Mouse (Mus musculus) CH12.LX (cell line): ENCODE results near the gene M6pr. TPM values are rescaled to one million over a fixed set of nuclear protein-coding genes. Genes with fewer than 3 reads are reported as not detected.
"Not testable (repeated sequence)": the region's sequence is repeated elsewhere in the genome, so short reads cannot be mapped to it uniquely, and the experiment has no call there.

ENCODE experiments used
- DNase-seq: peaks from one replicate; pipeline ENCODE4 v3.0.0-alpha.2; 2013; ENCODE audit errors: extremely low read depth
- H3K27ac ChIP-seq: 2 replicates; pipeline ENCODE4 v1.5.1; 2012; ENCODE audit warnings: low read depth, mild to moderate bottlenecking, control low read depth, moderate library complexity; ENCODE audit not compliant: insufficient read depth
- H3K27me3 ChIP-seq: replicated peaks from 2 replicates; pipeline ENCODE3; 2012; ENCODE audit warnings: inconsistent platforms
- H3K36me3 ChIP-seq, 2 experiments: replicated peaks in 1 of 2; 2 replicates each; pipeline versions ENCODE3 to v1.6.1; 2012; ENCODE audit warnings: inconsistent platforms in 1 of 2, low read length in 1 of 2, mild to moderate bottlenecking in 1 of 2, mixed read lengths in 1 of 2, moderate library complexity in 1 of 2; ENCODE audit not compliant: control insufficient read depth in 1 of 2, insufficient read depth in 1 of 2
- H3K4me1 ChIP-seq, 2 experiments: 2 replicates each; pipeline ENCODE4 v1.6.1; 2012; ENCODE audit warnings: inconsistent platforms in 1 of 2, moderate library complexity in 1 of 2; ENCODE audit not compliant: insufficient read depth in 2 of 2, control insufficient read depth in 1 of 2
- H3K4me2 ChIP-seq: 2 replicates; pipeline ENCODE4 v1.6.1; 2012; ENCODE audit warnings: low read depth, mild to moderate bottlenecking, control low read depth; ENCODE audit not compliant: poor library complexity, insufficient read depth, severe bottlenecking
- H3K4me3 ChIP-seq, 3 experiments: fragments of 150-350 bp in 1 of 3; sonication (generic) in 1 of 3; replicated peaks in 1 of 3; 2 replicates each; pipeline versions ENCODE3 to v1.5.1; 2011 to 2012; ENCODE audit warnings: low read depth in 2 of 3, low read length in 2 of 3, mild to moderate bottlenecking in 2 of 3, moderate library complexity in 2 of 3, control low read depth in 1 of 3, improper control_type of control experiment in 1 of 3, inconsistent platforms in 1 of 3, mixed read lengths in 1 of 3; ENCODE audit not compliant: poor library complexity in 1 of 3
- H3K79me2 ChIP-seq: replicated peaks from 2 replicates; pipeline ENCODE4 v1.6.1; 2012; ENCODE audit warnings: mild to moderate bottlenecking, moderate library complexity; ENCODE audit not compliant: control insufficient read depth, poor library complexity, insufficient read depth, severe bottlenecking; ENCODE audit errors: extremely low read depth
- H3K9ac ChIP-seq: 2 replicates; pipeline ENCODE4 v1.6.1; 2012; ENCODE audit warnings: low read depth, mild to moderate bottlenecking, control low read depth, moderate library complexity; ENCODE audit not compliant: insufficient read depth
- H3K9me3 ChIP-seq: replicated peaks from 2 replicates; pipeline ENCODE3; 2012; ENCODE audit warnings: low read length, inconsistent platforms, mixed read lengths
- BHLHE40 ChIP-seq: IDR thresholded peaks from 2 replicates; pipeline ENCODE4 v1.6.1; 2011; ENCODE audit warnings: mild to moderate bottlenecking, low read depth, low read length, improper control_type of control experiment
- CHD1 ChIP-seq: IDR thresholded peaks from 2 replicates; pipeline ENCODE4 v1.6.1; 2012; ENCODE audit warnings: low read depth, low read length, improper control_type of control experiment, inconsistent platforms
- CTCF ChIP-seq, 2 experiments: IDR thresholded peaks in 1 of 2; conservative IDR thresholded peaks in 1 of 2; 2 replicates each; pipeline ENCODE4 v1.5.1; 2011 to 2012; ENCODE audit warnings: low read depth in 2 of 2, low read length in 2 of 2, improper control_type of control experiment in 1 of 2, inconsistent platforms in 1 of 2, mild to moderate bottlenecking in 1 of 2, moderate library complexity in 1 of 2
- EP300 ChIP-seq: IDR thresholded peaks from 2 replicates; pipeline ENCODE4 v1.6.1; 2011; ENCODE audit warnings: low read length, improper control_type of control experiment
- GABPA ChIP-seq: IDR thresholded peaks from 2 replicates; pipeline ENCODE4 v1.6.1; 2012; ENCODE audit warnings: low read depth, low read length, improper control_type of control experiment, inconsistent platforms; ENCODE audit not compliant: insufficient replicate concordance
- HCFC1 ChIP-seq: IDR thresholded peaks from 2 replicates; pipeline ENCODE4 v1.6.1; 2012; ENCODE audit warnings: low read depth, mild to moderate bottlenecking, inconsistent platforms, low read length, improper control_type of control experiment
- IRF4 ChIP-seq: IDR thresholded peaks from 2 replicates; pipeline ENCODE4 v1.6.1; 2014; ENCODE audit warnings: low read depth, mild to moderate bottlenecking, inconsistent platforms, low read length, improper control_type of control experiment
- JUN ChIP-seq: IDR thresholded peaks from 2 replicates; pipeline ENCODE4 v1.6.1; 2011; ENCODE audit warnings: low read depth, mild to moderate bottlenecking, low read length, improper control_type of control experiment, moderate library complexity; ENCODE audit not compliant: insufficient read depth
- JUND ChIP-seq: conservative IDR thresholded peaks from 2 replicates; pipeline ENCODE4 v1.6.1; 2011; ENCODE audit warnings: low read depth, low read length, improper control_type of control experiment
- MAX ChIP-seq: IDR thresholded peaks from 2 replicates; pipeline ENCODE4 v1.6.1; 2011; ENCODE audit warnings: low read length, improper control_type of control experiment
- MEF2A ChIP-seq: IDR thresholded peaks from 2 replicates; pipeline ENCODE4 v1.6.1; 2014; ENCODE audit warnings: low read depth, mild to moderate bottlenecking, inconsistent platforms, low read length, improper control_type of control experiment, borderline replicate concordance
- MXI1 ChIP-seq: IDR thresholded peaks from 2 replicates; pipeline ENCODE4 v1.6.1; 2011; ENCODE audit warnings: mild to moderate bottlenecking, low read depth, low read length, improper control_type of control experiment
- MYC ChIP-seq: IDR thresholded peaks from 2 replicates; pipeline ENCODE4 v1.6.1; 2011; ENCODE audit warnings: low read depth, mild to moderate bottlenecking, improper control_type of control experiment, low read length
- NRF1 ChIP-seq: IDR thresholded peaks from 2 replicates; pipeline ENCODE4 v1.6.1; 2014; ENCODE audit warnings: low read depth, mild to moderate bottlenecking, inconsistent platforms, low read length, improper control_type of control experiment, moderate library complexity
- POLR2A ChIP-seq: IDR thresholded peaks from 2 replicates; pipeline ENCODE4 v1.6.1; 2011; ENCODE audit warnings: low read depth, mild to moderate bottlenecking, improper control_type of control experiment, low read length
- POLR2AphosphoS2 ChIP-seq: IDR thresholded peaks from 2 replicates; pipeline ENCODE4 v1.6.1; 2011; ENCODE audit warnings: low read depth, low read length, improper control_type of control experiment
- RAD21 ChIP-seq: IDR thresholded peaks from 2 replicates; pipeline ENCODE4 v1.6.1; 2011; ENCODE audit warnings: low read depth, mild to moderate bottlenecking, low read length, improper control_type of control experiment, moderate library complexity
- RCOR1 ChIP-seq: conservative IDR thresholded peaks from 2 replicates; pipeline ENCODE4 v1.6.1; 2012; ENCODE audit warnings: low read depth, mild to moderate bottlenecking, inconsistent platforms, low read length, improper control_type of control experiment
- SIN3A ChIP-seq: IDR thresholded peaks from 2 replicates; pipeline ENCODE4 v1.6.1; 2012; ENCODE audit warnings: low read length, improper control_type of control experiment, inconsistent platforms
- TBP ChIP-seq: conservative IDR thresholded peaks from 2 replicates; pipeline ENCODE4 v1.6.1; 2011; ENCODE audit warnings: low read depth, low read length, improper control_type of control experiment
- TCF12 ChIP-seq: IDR thresholded peaks from 2 replicates; pipeline ENCODE4 v1.6.1; 2014; ENCODE audit warnings: low read depth, mild to moderate bottlenecking, inconsistent platforms, low read length, improper control_type of control experiment
- UBTF ChIP-seq: IDR thresholded peaks from 2 replicates; pipeline ENCODE4 v1.6.1; 2012; ENCODE audit warnings: low read depth, mild to moderate bottlenecking, inconsistent platforms, low read length, improper control_type of control experiment, moderate library complexity
- USF1 ChIP-seq: IDR thresholded peaks from 2 replicates; pipeline ENCODE4 v1.6.1; 2014; ENCODE audit warnings: low read depth, mild to moderate bottlenecking, inconsistent platforms, low read length, improper control_type of control experiment
- ZKSCAN1 ChIP-seq: IDR thresholded peaks from 2 replicates; pipeline ENCODE4 v1.6.1; 2012; ENCODE audit warnings: low read depth, inconsistent platforms, low read length, improper control_type of control experiment, borderline replicate concordance
- ZMIZ1 ChIP-seq: IDR thresholded peaks from 2 replicates; pipeline ENCODE4 v1.6.1; 2012; ENCODE audit warnings: low read depth, mild to moderate bottlenecking, inconsistent platforms, low read length, improper control_type of control experiment
- dilution Hi-C: fragments of 300-500 bp; cut with MboI; formaldehyde crosslinking; loops from 2 replicates; pipeline ENCODE4 v1.14.3; 2020; ENCODE audit warnings: low sequenced_read_pairs; ENCODE audit not compliant: extremely low pct_unique_long_range_greater_than_20kb, extremely low pct_ligation_motif_present
- in situ Hi-C: fragments of 300-500 bp; cut with MboI; formaldehyde crosslinking; loops from 3 replicates; pipeline ENCODE4 v1.14.3; 2019; ENCODE audit warnings: low sequenced_read_pairs, low pct_ligation_motif_present, low pct_unique_long_range_greater_than_20kb, mixed read lengths
- polyA plus RNA-seq: library from polyadenylated mRNA; unstranded; fragments of >175 nt; gene quantifications from 2 replicates; pipeline ENCODE4 v1.2.1, GENCODE M21; 2012; ENCODE audit warnings: low read depth; ENCODE audit not compliant: insufficient read length
- total RNA-seq, 2 experiments: library from RNA; depleted of rRNA; stranded (reverse); fragments of 300-350 nt in 1 of 2; fragments of >200 nt in 1 of 2; gene quantifications; 2 replicates each; pipeline ENCODE4 v1.2.3; 2012 to 2014

M6pr gene
- total and polyA plus RNA-seq, 3 experiments: 148 to 291 (median 228) TPM

DNA sequence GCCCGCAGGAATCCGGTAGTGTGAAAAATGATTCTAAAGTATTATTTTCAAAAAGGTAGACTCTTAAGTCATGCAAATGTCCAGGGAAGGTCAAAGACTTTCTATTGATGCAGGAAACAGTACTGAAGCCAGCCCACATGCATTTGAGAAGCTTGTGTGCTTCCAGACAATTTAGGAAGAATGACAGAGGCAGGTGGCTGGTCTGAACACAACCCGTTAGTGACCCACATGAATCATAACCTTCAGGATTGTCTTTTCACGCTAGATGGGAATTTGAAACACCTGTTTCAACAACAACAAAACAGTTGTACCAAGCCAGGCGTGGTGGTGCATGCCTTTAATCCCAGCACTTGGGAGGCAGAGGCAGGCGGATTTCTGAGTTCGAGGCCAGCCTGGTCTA is 37.9 kb downstream of the M6pr start:
- H3K79me2 ChIP-seq: no peaks in the 10 kb centered on the region
- dilution Hi-C loops: no loop called here
- peaks cover 4% of the 10 kb centered on the region for H3K27me3 ChIP-seq
- no peak overlapping the region for H3K4me2 ChIP-seq
- no peak overlapping the region for H3K4me3 ChIP-seq
- H3K9me3 ChIP-seq: no peaks in the 10 kb centered on the region
- H3K27ac ChIP-seq: no peak overlapping the region
- no peak for DNase-seq
- no peak overlapping the region for H3K9ac ChIP-seq
- TF ChIP-seq POLR2A (no peak), POLR2AphosphoS2 (no peak), UBTF (no peak), HCFC1 (no peak), CTCF (conservative IDR thresholded peaks at IDR 0.05 in 1 of 2, IDR thresholded peaks at IDR 0.05 in 1 of 2; ENCODE audit: low read depth in 2 of 2, low read length in 2 of 2) (no peak), RCOR1 (no peak), MYC (no peak), NRF1 (no peak), ZKSCAN1 (no peak), JUND (no peak), BHLHE40 (no peak), RAD21 (no peak), EP300 (no peak)
- peaks cover 5 to 6% of the 10 kb centered on the region in 2 experiments; a peak in 2 of 4 replicates for H3K4me1 ChIP-seq
- H3K36me3 ChIP-seq: no peaks in the 10 kb centered on the region
- in situ Hi-C loops: no loop called here

DNA sequence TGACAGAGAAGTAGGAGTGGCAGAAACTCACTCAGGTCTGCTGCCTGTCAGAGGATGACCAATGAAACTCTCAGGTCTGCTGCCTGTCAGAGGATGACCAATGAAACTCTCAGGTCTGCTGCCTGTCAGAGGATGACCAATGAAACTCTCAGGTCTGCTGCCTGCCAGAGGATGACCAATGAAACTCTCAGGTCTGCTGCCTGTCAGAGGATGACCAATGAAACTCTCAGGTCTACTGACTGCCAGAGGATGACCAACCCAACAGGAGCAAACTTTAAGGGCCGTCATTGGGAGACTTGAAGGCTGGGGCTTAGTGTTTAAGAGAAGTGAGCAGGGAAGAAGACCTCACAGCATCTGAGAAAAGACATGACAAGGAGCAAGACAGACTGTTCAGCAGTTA is 38.8 kb downstream of the M6pr start:
- H3K4me1 ChIP-seq, H3K27ac ChIP-seq, dilution Hi-C loops, H3K4me3 ChIP-seq, H3K27me3 ChIP-seq, H3K4me2 ChIP-seq, in situ Hi-C loops, H3K79me2 ChIP-seq, DNase-seq, H3K36me3 ChIP-seq, H3K9ac ChIP-seq, H3K9me3 ChIP-seq: not testable (repeated sequence)

DNA sequence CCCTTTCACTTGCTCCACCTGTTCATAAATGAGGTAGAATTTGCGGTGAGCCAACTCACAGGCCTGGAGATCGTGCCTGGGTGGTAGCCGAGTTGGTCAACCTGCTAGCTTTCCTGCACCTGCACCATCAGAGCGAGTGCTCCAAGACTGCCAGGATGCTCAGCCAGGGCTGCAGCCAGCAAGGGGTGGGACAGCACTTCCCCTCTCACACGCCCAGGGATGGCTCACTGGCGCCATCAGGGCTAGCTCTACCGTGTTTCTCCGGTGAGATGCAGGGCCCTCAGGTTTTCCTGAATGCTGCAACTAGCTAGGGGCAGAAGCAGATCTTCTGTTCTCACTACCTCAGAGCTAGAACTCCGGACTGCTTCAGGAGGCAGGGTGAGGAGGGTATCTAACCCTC is 47.4 kb downstream of the M6pr start:
- H3K9ac ChIP-seq: no peak overlapping the region
- dilution Hi-C loops: no loop called here
- H3K4me1 ChIP-seq: 0 out of 4 replicates have a peak, but pooled peaks cover 0 to 5% of the 10 kb centered on the region in 2 experiments
- H3K27me3 ChIP-seq: peaks cover 5% of the 10 kb centered on the region
- H3K4me2 ChIP-seq: no peak overlapping the region
- H3K4me3 ChIP-seq: no peak overlapping the region
- TF ChIP-seq MEF2A (no peak), NRF1 (no peak), IRF4 (no peak), MAX (no peak), GABPA (no peak), SIN3A (no peak), JUN (no peak), CHD1 (no peak), USF1 (no peak), MYC (no peak), JUND (no peak), TBP (no peak), ZMIZ1 (no peak), MXI1 (no peak), CTCF (conservative IDR thresholded peaks at IDR 0.05 in 1 of 2, IDR thresholded peaks at IDR 0.05 in 1 of 2; ENCODE audit: low read depth in 2 of 2, low read length in 2 of 2) (no peak), POLR2A (no peak), RCOR1 (no peak), TCF12 (no peak)
- TF ChIP-seq, all 38 proteins: peak for 0
- H3K27ac ChIP-seq: no peak overlapping the region
- in situ Hi-C loops: no loop called here
- no peaks in the 10 kb centered on the region for H3K36me3 ChIP-seq
- DNase-seq: no peak
- no peaks in the 10 kb centered on the region for H3K79me2 ChIP-seq
- H3K9me3 ChIP-seq: no peaks in the 10 kb centered on the region
